9 mouse cellular contexts compared by ENCODE assay signal in genomic region chr15:79661852-79662251, GRCm38 (mm10). TPM values are rescaled to one million over a fixed set of nuclear protein-coding genes. Genes with fewer than 3 reads are reported as not detected.
DNase-seq lines count a peak whose midpoint lies in the region; TF ChIP-seq lines count a peak whose summit lies in the region.
"Had no signal": no experiment of that assay in that cellular context is flagged by ENCODE, and none has a peak within 500 bp of the region (broad histone marks: within the 10 kb centered on the region; RNA-seq: fewer than 3 reads in every experiment).

No protein-coding gene starts in this region.

- no peak overlapping the region for H3K27ac ChIP-seq in embryonic fibroblast, embryonic 13.5 days (ENCODE audit: insufficient read depth, low read length)
- H3K27ac ChIP-seq: midbrain, embryonic 12.5 days had no signal

- WGBS in lung, adult 2 months, result 72% methylated on average over 4 of the region's 4 CpGs

- peak; percentile 59 for TF ChIP-seq CTCF in lung, adult 2 months (IDR thresholded peaks at IDR 0.05; ENCODE audit: insufficient read depth, low read length)
- TF ChIP-seq CTCF in embryonic fibroblast, embryonic 13.5 days (IDR thresholded peaks at IDR 0.05; ENCODE audit: borderline replicate concordance, insufficient read depth, low read length), result peak; percentile 46; the same call in 1 of the 2 replicates

- DNase-seq in cerebellum, postnatal 10 days, result peak; percentile 53 to 65
- DNase-seq in cerebellum, adult 11-12 months, result no peak
- no peak for DNase-seq in lung, adult 2 months
- DNase-seq in lung, postnatal 25 days (ENCODE audit: low spot score), result no peak
- peak; percentile 56 for DNase-seq in spleen, adult 12 weeks (ENCODE audit: low spot score)
- DNase-seq in urinary bladder, postnatal 36 days (ENCODE audit: low spot score in 2 of 2), result no peak
- DNase-seq in gastrocnemius, postnatal 25 days, result no peak

- peaks cover 3% of the 10 kb centered on the region; the same call in 1 of the 2 replicates for H3K4me1 ChIP-seq in lung, adult 2 months (ENCODE audit: control insufficient read depth, insufficient read depth, low read length)
- no peaks in the 10 kb centered on the region for H3K4me1 ChIP-seq in embryonic fibroblast, embryonic 13.5 days (ENCODE audit: control insufficient read depth, insufficient read depth, low read length)

- TF ChIP-seq POLR2A in lung, adult 2 months (IDR thresholded peaks at IDR 0.05; ENCODE audit: borderline replicate concordance, extremely low read depth, low read depth, low read length), result no peak
- no peak for TF ChIP-seq POLR2A in embryonic fibroblast, embryonic 13.5 days (IDR thresholded peaks at IDR 0.05; ENCODE audit: low read depth, low read length)

- no peak overlapping the region for H3K4me3 ChIP-seq in lung, adult 2 months (replicated peaks; ENCODE audit: extremely low read depth, low read depth, low read length)
- no peak overlapping the region for H3K4me3 ChIP-seq in embryonic fibroblast, embryonic 13.5 days (ENCODE audit: insufficient read depth, low read length)
- H3K4me3 ChIP-seq: midbrain, embryonic 12.5 days had no signal

RNA-seq across cellular contexts. Expression of gene Cby1, which starts 2.9 kb away (rescaled TPM):
- 10.2 and 18.2 TPM in 2 replicates for polyA plus RNA-seq in lung, adult 2 months (2012; rRNA removed)
- 16.2 and 19.9 TPM in 2 replicates for polyA plus RNA-seq in embryonic fibroblast, embryonic 13.5 days (2011; ENCODE audit: insufficient read length, low read depth, missing spikeins)
- 10 to 100 TPM; 14.3 to 15.8 TPM for total RNA-seq in gastrocnemius, postnatal 25 days (2021)

RNA-seq across cellular contexts. Expression of gene Fam227a, which starts 3.1 kb away (rescaled TPM):
- polyA plus RNA-seq in lung, adult 2 months (2012; rRNA removed), result 2.1 and 4.2 TPM in 2 replicates
- 1.3 and 2.2 TPM in 2 replicates for polyA plus RNA-seq in embryonic fibroblast, embryonic 13.5 days (2011; ENCODE audit: insufficient read length, low read depth, missing spikeins)
- total RNA-seq in gastrocnemius, postnatal 25 days (2021), result under 1 TPM; 0.41 to 0.48 TPM

RNA-seq across cellular contexts. Expression of gene Tomm22, which starts 8.8 kb away (rescaled TPM):
- 21.3 and 31.9 TPM in 2 replicates for polyA plus RNA-seq in lung, adult 2 months (2012; rRNA removed)
- 131 and 148 TPM in 2 replicates for polyA plus RNA-seq in embryonic fibroblast, embryonic 13.5 days (2011; ENCODE audit: insufficient read length, low read depth, missing spikeins)
- total RNA-seq in gastrocnemius, postnatal 25 days (2021), result 10 to 100 TPM; 67.1 to 72.6 TPM

RNA-seq across cellular contexts. Expression of gene Josd1, which starts 25.9 kb away (rescaled TPM):
- polyA plus RNA-seq in lung, adult 2 months (2012; rRNA removed), result 16.3 and 22.2 TPM in 2 replicates
- polyA plus RNA-seq in embryonic fibroblast, embryonic 13.5 days (2011; ENCODE audit: insufficient read length, low read depth, missing spikeins), result 28.4 and 32.0 TPM in 2 replicates
- total RNA-seq in gastrocnemius, postnatal 25 days (2021), result 10 to 100 TPM; 12.1 to 16.0 TPM

RNA-seq across cellular contexts. Expression of gene Gtpbp1, which starts 28.8 kb away (rescaled TPM):
- 33.4 and 37.3 TPM in 2 replicates for polyA plus RNA-seq in lung, adult 2 months (2012; rRNA removed)
- polyA plus RNA-seq in embryonic fibroblast, embryonic 13.5 days (2011; ENCODE audit: insufficient read length, low read depth, missing spikeins), result 18.6 and 25.3 TPM in 2 replicates
- 10 to 100 TPM; 20.4 to 21.7 TPM for total RNA-seq in gastrocnemius, postnatal 25 days (2021)

Comparison
In these comparisons a context has a peak if more than half of its experiments do, and no peak if none do; other contexts are left out.
1. DNase-seq: peak in cerebellum, postnatal 10 days (2 of 2) and spleen, adult 12 weeks (single experiment); none in cerebellum, adult 11-12 months (single experiment), lung, adult 2 months (single experiment), lung, postnatal 25 days (single experiment), urinary bladder, postnatal 36 days (0 of 2) and gastrocnemius, postnatal 25 days (single experiment).